Mouse (Mus musculus): ENCODE data around the gene Ivl. TPM values are rescaled to one million over a fixed set of nuclear protein-coding genes. Genes with fewer than 3 reads are reported as not detected.

The Ivl gene
- total RNA-seq (2014; rRNA removed; ENCODE audit: low replicate concordance) = 6.4 TPM in 1 of 2 replicates, not detected in the other
- polyA plus RNA-seq (2015; fragmentation: Nextera tagmentation; extraction: Ambion mirVana) = not detected in 2 replicates

GRCm38 (mm10) chr3:92573449-92574041, at the start of gene Ivl:
Gene Ivl (minus strand): TSS chr3:92573735.
- H3K4me2 ChIP-seq (ENCODE audit: low read depth, low read length) = no peak within 1 kb of the TSS
- TF ChIP-seq EP300 (IDR thresholded peaks at IDR 0.05; ENCODE audit: low read depth) = no peak
- TF ChIP-seq CTCF (IDR thresholded peaks at IDR 0.05; ENCODE audit: low read depth) = no peak
- H3K9ac ChIP-seq (replicated peaks; ENCODE audit: low read depth, low read length) = no peak within 1 kb of the TSS
- ATAC-seq (ENCODE audit: insufficient read depth, low read depth) = no peak
- H3K4me3 ChIP-seq (ENCODE audit: low read depth, low read length) = no peak within 1 kb of the TSS
- no peak for DNase-seq (ENCODE audit: low spot score)
- no peaks in the 10 kb centered on the region for H3K36me3 ChIP-seq (replicated peaks; ENCODE audit: control insufficient read depth, insufficient read depth, low read length)
- no peaks in the 10 kb centered on the region for H3K9me3 ChIP-seq (replicated peaks; ENCODE audit: control insufficient read depth, low read length)
- H3K4me1 ChIP-seq (ENCODE audit: control insufficient read depth, insufficient read depth) = no peaks in the 10 kb centered on the region
- WGBS = 40% methylated on average over 1 of the region's 1 CpGs
- H3K27me3 ChIP-seq (ENCODE audit: control insufficient read depth, insufficient read depth, low read length) = no peaks in the 10 kb centered on the region
- H3K27ac ChIP-seq (ENCODE audit: low read depth) = no peak within 1 kb of the TSS

GRCm38 (mm10) chr3:92621560-92621959, 48.0 kb upstream of the Ivl start, which contains the start of gene Lce6a:
Gene Lce6a (minus strand): TSS chr3:92621660.
- H3K27me3 ChIP-seq (ENCODE audit: control insufficient read depth, insufficient read depth, low read length) = no peaks in the 10 kb centered on the region
- no peak within 1 kb of the TSS for H3K9ac ChIP-seq (replicated peaks; ENCODE audit: low read depth, low read length)
- ATAC-seq (ENCODE audit: insufficient read depth, low read depth) = no peak
- H3K9me3 ChIP-seq (replicated peaks; ENCODE audit: control insufficient read depth, low read length) = no peaks in the 10 kb centered on the region
- no peak within 1 kb of the TSS for H3K4me2 ChIP-seq (ENCODE audit: low read depth, low read length)
- 60% methylated on average over 2 of the region's 2 CpGs for WGBS
- TF ChIP-seq EP300 (IDR thresholded peaks at IDR 0.05; ENCODE audit: low read depth) = no peak
- no peak for TF ChIP-seq CTCF (IDR thresholded peaks at IDR 0.05; ENCODE audit: low read depth)
- no peaks in the 10 kb centered on the region for H3K36me3 ChIP-seq (replicated peaks; ENCODE audit: control insufficient read depth, insufficient read depth, low read length)
- no peak within 1 kb of the TSS for H3K27ac ChIP-seq (ENCODE audit: low read depth)
- no peaks in the 10 kb centered on the region for H3K4me1 ChIP-seq (ENCODE audit: control insufficient read depth, insufficient read depth)
- no peak for DNase-seq (ENCODE audit: low spot score)
- H3K4me3 ChIP-seq (ENCODE audit: low read depth, low read length) = no peak within 1 kb of the TSS

GRCm38 (mm10) chr3:92609804-92610203, 36.3 kb upstream of the Ivl start:
- 17% methylated on average over 1 of the region's 1 CpGs for WGBS
- H3K36me3 ChIP-seq (replicated peaks; ENCODE audit: control insufficient read depth, insufficient read depth, low read length) = no peaks in the 10 kb centered on the region

GRCm38 (mm10) chr3:92607392-92607791, 33.9 kb upstream of the Ivl start, which contains the start of gene 2210017I01Rik:
Gene 2210017I01Rik (minus strand): TSS chr3:92607492.
- no peak within 1 kb of the TSS for H3K9ac ChIP-seq (replicated peaks; ENCODE audit: low read depth, low read length)
- TF ChIP-seq CTCF (IDR thresholded peaks at IDR 0.05; ENCODE audit: low read depth) (no peak), EP300 (IDR thresholded peaks at IDR 0.05; ENCODE audit: low read depth) (no peak)
- H3K4me3 ChIP-seq (ENCODE audit: low read depth, low read length) = no peak within 1 kb of the TSS
- H3K4me1 ChIP-seq (ENCODE audit: control insufficient read depth, insufficient read depth) = no peaks in the 10 kb centered on the region
- ATAC-seq (ENCODE audit: insufficient read depth, low read depth) (no peak), DNase-seq (ENCODE audit: low spot score) (no peak)
- H3K27me3 ChIP-seq (ENCODE audit: control insufficient read depth, insufficient read depth, low read length) = no peaks in the 10 kb centered on the region
- H3K36me3 ChIP-seq (replicated peaks; ENCODE audit: control insufficient read depth, insufficient read depth, low read length) = no peaks in the 10 kb centered on the region
- H3K9me3 ChIP-seq (replicated peaks; ENCODE audit: control insufficient read depth, low read length) = no peaks in the 10 kb centered on the region
- no peak within 1 kb of the TSS for H3K27ac ChIP-seq (ENCODE audit: low read depth)
- H3K4me2 ChIP-seq (ENCODE audit: low read depth, low read length) = no peak within 1 kb of the TSS

More at GRCm38 (mm10) chr3:92609804-92610203, 36.3 kb upstream of the Ivl start:
- Histone ChIP-seq H3K4me2 (ENCODE audit: low read depth, low read length) (no peak overlapping the region), H3K4me1 (ENCODE audit: control insufficient read depth, insufficient read depth) (no peaks in the 10 kb centered on the region), H3K9ac (replicated peaks; ENCODE audit: low read depth, low read length) (no peak overlapping the region), H3K9me3 (replicated peaks; ENCODE audit: control insufficient read depth, low read length) (no peaks in the 10 kb centered on the region), H3K4me3 (ENCODE audit: low read depth, low read length) (no peak overlapping the region), H3K27me3 (ENCODE audit: control insufficient read depth, insufficient read depth, low read length) (no peaks in the 10 kb centered on the region), H3K27ac (ENCODE audit: low read depth) (no peak overlapping the region)
- ATAC-seq (ENCODE audit: insufficient read depth, low read depth) (no peak), DNase-seq (ENCODE audit: low spot score) (no peak)
- TF ChIP-seq EP300 (IDR thresholded peaks at IDR 0.05; ENCODE audit: low read depth) (no peak), CTCF (IDR thresholded peaks at IDR 0.05; ENCODE audit: low read depth) (no peak)

- H3K36me3 ChIP-seq (replicated peaks; ENCODE audit: control insufficient read depth, insufficient read depth, low read length) = no peaks in the 10 kb centered on the region
- H3K9me3 ChIP-seq (replicated peaks; ENCODE audit: control insufficient read depth, low read length) = no peaks in the 10 kb centered on the region
- no peak overlapping the region for H3K9ac ChIP-seq (replicated peaks; ENCODE audit: low read depth, low read length)
- H3K4me3 ChIP-seq (ENCODE audit: low read depth, low read length) = no peak overlapping the region
- no peak overlapping the region for H3K27ac ChIP-seq (ENCODE audit: low read depth)
- no peaks in the 10 kb centered on the region for H3K4me1 ChIP-seq (ENCODE audit: control insufficient read depth, insufficient read depth)
- no peaks in the 10 kb centered on the region for H3K27me3 ChIP-seq (ENCODE audit: control insufficient read depth, insufficient read depth, low read length)
- DNase-seq (ENCODE audit: low spot score) = no peak
- no peak overlapping the region for H3K4me2 ChIP-seq (ENCODE audit: low read depth, low read length)
- 35% methylated on average over 1 of the region's 1 CpGs for whole genome bisulfite sequencing
- TF ChIP-seq CTCF (IDR thresholded peaks at IDR 0.05; ENCODE audit: low read depth) (peak; percentile 35), EP300 (IDR thresholded peaks at IDR 0.05; ENCODE audit: low read depth) (no peak)
- ATAC-seq (ENCODE audit: insufficient read depth, low read depth) = no peak
Observed at GRCm38 (mm10) chr3:92602169-92602568, 28.6 kb upstream of the Ivl start.

- Histone ChIP-seq H3K27me3 (ENCODE audit: control insufficient read depth, insufficient read depth, low read length) (no peaks in the 10 kb centered on the region), H3K4me2 (ENCODE audit: low read depth, low read length) (no peak overlapping the region), H3K4me1 (ENCODE audit: control insufficient read depth, insufficient read depth) (no peaks in the 10 kb centered on the region), H3K36me3 (replicated peaks; ENCODE audit: control insufficient read depth, insufficient read depth, low read length) (no peaks in the 10 kb centered on the region), H3K4me3 (ENCODE audit: low read depth, low read length) (no peak overlapping the region), H3K9ac (replicated peaks; ENCODE audit: low read depth, low read length) (no peak overlapping the region), H3K9me3 (replicated peaks; ENCODE audit: control insufficient read depth, low read length) (no peaks in the 10 kb centered on the region), H3K27ac (ENCODE audit: low read depth) (no peak overlapping the region)
- TF ChIP-seq CTCF (IDR thresholded peaks at IDR 0.05; ENCODE audit: low read depth) = peak; percentile 26
- no peak for TF ChIP-seq EP300 (IDR thresholded peaks at IDR 0.05; ENCODE audit: low read depth)
- DNase-seq (ENCODE audit: low spot score) (no peak), ATAC-seq (ENCODE audit: insufficient read depth, low read depth) (no peak)
- 43% methylated on average over 1 of the region's 1 CpGs for WGBS
Observed at GRCm38 (mm10) chr3:92600456-92600855, 26.9 kb upstream of the Ivl start.

All from heart, postnatal 0 days (tissue).